Mouse (Mus musculus) small intestine, adult 2 months (tissue): ENCODE data around the gene Zfp981. TPM values are rescaled to one million over a fixed set of nuclear protein-coding genes. Genes with fewer than 3 reads are reported as not detected.
"Not testable (repeated sequence)": the region's sequence is repeated elsewhere in the genome, so short reads cannot be mapped to it uniquely, and the experiment has no call there.

Source experiments
- H3K27ac ChIP-seq: fragments of 200-500 bp; 2 replicates; pipeline ENCODE4 v1.5.1; 2012; ENCODE audit warnings: low read depth, low read length, control low read depth, inconsistent platforms; ENCODE audit not compliant: insufficient read depth
- H3K27me3 ChIP-seq: fragments of 200-500 bp; 2 replicates; pipeline ENCODE4 v1.6.1; 2012; ENCODE audit warnings: mild to moderate bottlenecking, moderate library complexity, low read length, inconsistent platforms; ENCODE audit not compliant: control insufficient read depth, insufficient read depth
- H3K36me3 ChIP-seq: fragments of 200-500 bp; 2 replicates; pipeline ENCODE4 v1.6.1; 2012; ENCODE audit warnings: mild to moderate bottlenecking, low read length, control low read depth, inconsistent platforms; ENCODE audit not compliant: control insufficient read depth, insufficient read depth
- H3K4me1 ChIP-seq: fragments of 200-500 bp; 2 replicates; pipeline ENCODE4 v1.6.1; 2012; ENCODE audit warnings: low read length, inconsistent platforms, mixed read lengths; ENCODE audit not compliant: control insufficient read depth, insufficient read depth, insufficient read length
- H3K4me3 ChIP-seq: fragments of 200-500 bp; 2 replicates; pipeline ENCODE4 v1.5.1; 2012; ENCODE audit warnings: low read depth, mild to moderate bottlenecking, control low read depth, inconsistent platforms, low read length, moderate library complexity
- CTCF ChIP-seq: fragments of 200-500 bp; IDR thresholded peaks from 2 replicates; pipeline ENCODE4 v1.5.1; 2012; ENCODE audit warnings: low read depth, mild to moderate bottlenecking, control low read depth, inconsistent platforms, low read length, moderate library complexity, mixed read lengths; ENCODE audit not compliant: insufficient replicate concordance, insufficient read length; ENCODE audit errors: extremely low read depth
- POLR2A ChIP-seq: fragments of 200-500 bp; IDR thresholded peaks from 2 replicates; pipeline ENCODE4 v1.6.1; 2012; ENCODE audit warnings: low read depth, mild to moderate bottlenecking, control low read depth, inconsistent platforms, low read length, moderate library complexity
- WGBS: fragments of 180-500 bp; shearing (Covaris S2); methylation state at CpG from one replicate; pipeline ENCODE4 v1.1.7; 2018; 5-methylcytosine and 5-hydroxymethylcytosine counted together
- polyA plus RNA-seq: library from polyadenylated mRNA; depleted of rRNA; stranded (reverse); fragments of >200 nt; gene quantifications from 2 replicates; pipeline ENCODE4 v1.2.3, GENCODE M21; 2012

Gene Zfp981
- polyA plus RNA-seq, 1 experiment = not detected

DNA sequence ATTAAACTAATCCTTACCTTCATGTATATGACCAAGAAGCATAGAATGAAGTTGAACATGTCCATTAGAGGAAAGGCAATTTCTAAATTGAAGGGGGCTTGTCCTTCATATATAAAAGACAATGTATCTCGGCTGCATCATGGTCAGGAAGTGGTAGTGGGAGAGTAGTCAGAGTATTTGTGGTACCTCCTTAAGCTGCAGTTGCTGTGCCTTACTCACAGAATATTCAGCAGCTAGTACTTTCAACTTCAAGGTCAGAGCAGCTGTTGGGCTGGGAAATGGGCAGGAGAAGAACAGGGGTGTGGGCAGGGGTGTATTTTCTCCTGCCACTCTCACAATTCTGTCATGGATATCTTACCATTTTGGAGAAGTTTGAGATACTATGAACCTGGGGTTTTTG is 15.1 kb upstream of the Zfp981 start:
- 63% methylated on average over 1 of the region's 1 CpGs for WGBS
- not testable (repeated sequence) for H3K4me1 ChIP-seq

DNA sequence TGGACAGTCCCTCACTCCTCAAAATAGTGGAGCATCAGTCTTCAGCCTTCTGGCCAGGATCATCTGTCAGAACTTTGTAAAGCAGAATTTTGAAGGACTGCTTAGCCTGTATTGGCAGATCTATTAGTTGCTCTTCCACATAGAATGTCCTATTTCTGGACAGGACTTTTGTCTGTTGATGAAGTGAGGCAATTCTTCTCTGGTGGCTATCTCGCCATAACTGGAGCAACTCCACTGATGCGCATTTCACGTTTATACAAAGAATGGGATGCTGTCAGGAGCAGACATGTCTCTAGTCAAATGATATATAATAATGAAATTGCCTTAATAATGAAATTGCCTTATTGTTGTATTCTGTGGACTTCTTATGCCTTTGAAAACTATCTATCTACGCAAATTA is 12.6 kb upstream of the Zfp981 start:
- WGBS = 78% methylated on average over 4 of the region's 4 CpGs
- not testable (repeated sequence) for H3K4me1 ChIP-seq, H3K27me3 ChIP-seq, H3K4me3 ChIP-seq, H3K27ac ChIP-seq, H3K36me3 ChIP-seq

More for the DNA sequence above, 15.1 kb upstream of the Zfp981 start:
- H3K36me3 ChIP-seq, H3K4me3 ChIP-seq, H3K27me3 ChIP-seq, H3K27ac ChIP-seq: not testable (repeated sequence)

DNA sequence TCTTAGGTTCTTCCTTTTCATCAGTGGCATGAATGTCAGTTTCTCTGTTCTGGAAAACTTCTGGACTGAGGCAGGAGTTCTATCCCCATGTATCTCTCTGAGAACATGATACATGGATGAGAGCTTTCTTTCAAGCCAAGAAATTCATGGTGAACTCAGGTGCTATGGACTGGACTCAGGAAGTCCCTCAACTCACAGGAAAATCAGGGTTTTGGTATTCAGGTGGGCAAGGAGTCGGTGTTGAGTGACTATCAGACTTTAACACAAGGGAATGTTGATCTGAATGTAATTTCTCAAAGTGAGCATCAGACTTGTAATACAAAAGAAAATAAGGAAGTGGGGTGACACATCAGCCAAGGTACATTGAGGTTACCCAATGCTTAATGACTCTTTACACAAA is 9.8 kb upstream of the Zfp981 start:
- H3K36me3 ChIP-seq, H3K27ac ChIP-seq, H3K27me3 ChIP-seq, H3K4me1 ChIP-seq, H3K4me3 ChIP-seq: not testable (repeated sequence)
- 76% methylated on average over 1 of the region's 1 CpGs for WGBS

DNA sequence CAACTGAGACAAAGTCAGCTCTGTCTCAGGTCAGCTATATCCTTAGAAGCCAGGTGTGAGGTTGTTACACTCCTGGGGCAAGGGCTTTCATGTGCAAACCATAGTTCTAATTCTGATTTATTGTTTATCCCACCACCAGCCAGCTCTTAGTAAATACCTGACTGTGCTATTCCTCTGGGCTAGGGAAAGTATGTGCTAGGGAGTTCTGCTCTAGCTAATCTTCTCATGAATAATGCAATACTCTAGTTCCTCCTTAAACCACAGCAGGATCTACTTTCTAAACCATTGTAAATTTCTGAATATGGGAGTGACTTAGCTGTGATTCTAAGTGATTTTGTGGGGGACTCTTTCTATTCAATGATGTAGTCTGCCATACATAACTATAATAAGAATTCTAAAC is 9.4 kb upstream of the Zfp981 start:
- Histone ChIP-seq H3K4me3 (no peak overlapping the region), H3K27me3 (no peaks in the 10 kb centered on the region), H3K4me1 (no peaks in the 10 kb centered on the region), H3K36me3 (no peaks in the 10 kb centered on the region), H3K27ac (no peak overlapping the region)
- TF ChIP-seq CTCF (no peak), POLR2A (no peak)

DNA sequence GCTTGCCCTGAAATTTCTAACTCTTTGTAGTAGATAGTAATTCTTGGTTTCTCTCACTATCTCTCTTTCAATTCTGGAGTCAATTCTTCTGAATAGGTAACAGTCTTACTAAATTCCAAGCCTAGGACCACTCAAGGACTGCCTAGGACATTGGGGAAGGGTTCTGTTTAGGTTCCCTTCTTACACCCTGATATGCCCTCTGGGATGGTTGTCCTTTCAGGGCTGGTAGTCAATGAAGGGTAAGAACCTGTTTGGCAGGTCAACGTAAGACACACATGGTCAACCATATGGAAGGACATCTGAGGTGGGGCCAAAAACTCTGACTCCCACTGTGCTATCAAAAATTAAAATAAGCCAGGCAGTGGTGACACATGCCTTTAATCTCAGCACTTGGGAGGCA is 9.0 kb upstream of the Zfp981 start:
- 42% methylated on average over 1 of the region's 1 CpGs for WGBS
- no peaks in the 10 kb centered on the region for H3K36me3 ChIP-seq
- no peak for TF ChIP-seq POLR2A
- no peak for TF ChIP-seq CTCF
- no peaks in the 10 kb centered on the region for H3K4me1 ChIP-seq
- no peaks in the 10 kb centered on the region for H3K27me3 ChIP-seq
- H3K27ac ChIP-seq = no peak overlapping the region
- H3K4me3 ChIP-seq = no peak overlapping the region

DNA sequence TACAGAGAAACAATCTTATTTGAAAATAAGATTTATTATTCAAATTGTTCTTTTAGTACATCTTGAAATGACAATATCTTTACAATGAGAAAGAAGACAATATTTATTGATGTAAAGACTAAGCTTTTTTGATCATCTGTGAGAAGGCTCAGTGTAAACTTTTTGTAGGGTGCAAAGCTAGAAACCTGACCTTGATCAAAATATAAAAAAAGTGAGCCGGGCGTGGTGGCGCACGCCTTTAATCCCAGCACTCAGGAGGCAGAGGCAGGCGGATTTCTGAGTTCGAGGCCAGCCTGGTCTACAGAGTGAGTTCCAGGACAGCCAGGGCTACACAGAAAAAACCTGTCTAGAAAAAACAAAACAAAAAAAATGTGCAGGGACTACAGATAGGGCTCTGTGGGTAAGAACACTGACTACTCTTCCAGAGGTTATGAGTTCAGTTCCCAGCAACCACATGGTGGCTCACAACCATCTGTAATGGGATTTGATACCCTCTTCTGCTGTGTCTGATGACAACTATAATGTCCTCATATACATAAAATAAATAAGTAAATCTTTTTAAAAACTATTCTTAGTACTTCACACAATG is 8.4 kb upstream of the Zfp981 start:
- 87% methylated on average over 6 of the region's 6 CpGs for WGBS
- H3K4me1 ChIP-seq, H3K36me3 ChIP-seq, H3K4me3 ChIP-seq, H3K27ac ChIP-seq, H3K27me3 ChIP-seq: not testable (repeated sequence)

DNA sequence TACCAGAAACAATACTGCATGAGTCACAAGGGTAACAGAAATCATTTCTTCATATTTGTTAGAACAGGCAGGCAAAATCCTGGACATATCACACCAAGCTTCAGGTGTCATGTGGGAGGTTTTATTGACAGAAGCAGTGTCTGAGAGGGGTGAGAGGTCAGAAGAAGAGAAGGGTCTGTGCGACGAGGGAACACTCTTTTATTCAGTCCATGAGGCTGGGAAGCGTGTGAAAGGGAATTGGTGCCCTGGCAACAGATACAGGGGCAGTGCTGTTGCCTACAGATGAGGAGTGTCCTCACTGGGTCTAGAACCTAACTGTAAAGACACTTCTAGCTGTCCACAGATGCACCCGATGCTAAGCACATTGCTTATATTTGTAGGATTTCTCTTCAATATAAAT is 6.8 kb upstream of the Zfp981 start:
- TF ChIP-seq CTCF = no peak
- TF ChIP-seq POLR2A = no peak
- H3K4me3 ChIP-seq = no peak overlapping the region
- H3K27me3 ChIP-seq = no peaks in the 10 kb centered on the region
- WGBS = 65% methylated on average over 4 of the region's 4 CpGs
- no peak overlapping the region for H3K27ac ChIP-seq
- no peaks in the 10 kb centered on the region for H3K36me3 ChIP-seq
- H3K4me1 ChIP-seq = no peaks in the 10 kb centered on the region

DNA sequence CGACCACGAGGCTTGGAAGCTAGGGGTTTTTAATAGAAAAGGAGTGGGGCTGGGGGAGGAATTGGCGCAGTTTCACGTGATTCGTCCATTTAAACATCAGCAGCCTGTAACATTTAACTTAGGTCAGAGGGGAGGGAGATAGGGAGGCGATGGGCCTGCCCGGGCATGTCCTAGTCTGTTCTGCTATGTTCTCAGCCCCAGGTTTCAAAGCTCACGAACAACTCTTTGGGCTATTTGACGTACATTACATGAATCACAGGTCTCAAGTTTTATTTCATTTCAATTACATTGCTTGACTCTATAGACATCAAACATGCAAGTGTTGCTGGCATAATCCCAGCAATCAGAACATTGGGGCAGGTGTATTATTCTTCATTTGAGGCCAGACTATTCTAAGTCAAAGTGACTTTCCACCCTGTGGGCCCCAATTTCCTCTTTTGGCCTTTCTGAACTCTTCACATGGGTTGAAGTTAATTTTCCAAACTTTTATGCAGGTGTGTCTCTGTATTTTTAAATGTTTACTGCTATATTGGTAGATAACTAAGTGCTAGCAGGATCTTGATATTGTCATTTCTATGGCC is 4.0 kb upstream of the Zfp981 start:
- H3K27ac ChIP-seq, H3K4me3 ChIP-seq, H3K36me3 ChIP-seq, H3K27me3 ChIP-seq, H3K4me1 ChIP-seq: not testable (repeated sequence)
- 74% methylated on average over 9 of the region's 9 CpGs for WGBS

DNA sequence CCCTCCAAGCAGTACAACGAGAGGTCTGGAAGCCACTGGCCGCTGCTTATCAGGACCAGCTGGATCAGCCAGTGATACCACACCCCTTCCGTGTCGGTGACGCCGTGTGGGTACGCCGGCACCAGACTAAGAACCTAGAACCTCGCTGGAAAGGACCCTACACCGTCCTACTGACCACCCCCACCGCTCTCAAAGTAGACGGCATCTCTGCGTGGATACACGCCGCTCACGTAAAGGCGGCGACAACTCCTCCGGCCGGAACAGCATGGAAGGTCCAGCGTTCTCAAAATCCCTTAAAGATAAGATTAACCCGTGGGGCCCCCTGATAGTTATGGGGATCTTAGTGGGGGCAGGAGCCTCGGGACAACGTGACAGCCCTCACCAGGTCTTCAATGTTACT is 7.2 kb downstream of the Zfp981 start:
- not testable (repeated sequence) for H3K27ac ChIP-seq, H3K36me3 ChIP-seq, H3K4me1 ChIP-seq, H3K27me3 ChIP-seq, H3K4me3 ChIP-seq
- WGBS = 94% methylated on average over 22 of the region's 24 CpGs

DNA sequence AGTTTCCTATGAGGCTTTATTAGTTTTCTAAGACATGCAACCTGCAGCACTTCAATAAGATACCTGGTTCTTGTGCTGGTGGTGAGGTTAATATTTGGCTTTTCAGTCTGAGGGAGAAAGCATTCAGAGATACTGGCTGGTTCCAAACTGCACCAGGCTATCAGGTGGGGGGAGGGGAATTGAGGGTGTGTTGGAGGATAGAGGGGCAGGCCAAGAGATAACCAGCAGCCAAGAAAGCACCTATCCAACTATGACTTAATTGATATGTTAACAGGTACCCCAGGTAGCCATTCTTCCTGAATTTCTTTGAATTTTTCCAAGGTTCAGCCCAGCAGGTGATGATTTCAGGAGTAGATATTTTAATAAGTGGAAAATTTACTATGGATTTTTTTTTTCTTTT is 10.0 kb downstream of the Zfp981 start:
- not testable (repeated sequence) for H3K4me1 ChIP-seq, H3K27me3 ChIP-seq, H3K4me3 ChIP-seq

More for the DNA sequence above, 10.0 kb downstream of the Zfp981 start:
- H3K36me3 ChIP-seq, H3K27ac ChIP-seq: not testable (repeated sequence)
